Mouse (Mus musculus) hindbrain, embryonic 15.5 days (tissue): ENCODE data around the gene Nmb. TPM values are rescaled to one million over a fixed set of nuclear protein-coding genes. Genes with fewer than 3 reads are reported as not detected.

Experiments
- ATAC-seq: fragments of 200-750 bp; cut with Nextera tagmentation; 2 replicates; pipeline ENCODE4 v1.8.0; 2017; ENCODE audit warnings: low read depth, moderate number of reproducible peaks, moderate TSS enrichment; ENCODE audit not compliant: low FRiP score
- H3K27ac ChIP-seq: fragments of 300-500 bp; sonication (generic); replicated peaks from 2 replicates; pipeline ENCODE4 v1.5.1; 2015; ENCODE audit warnings: mild to moderate bottlenecking, inconsistent platforms
- H3K27me3 ChIP-seq: fragments of 300-500 bp; sonication (generic); 2 replicates; pipeline ENCODE4 v1.6.1; 2015; ENCODE audit warnings: control low read depth, inconsistent platforms
- H3K36me3 ChIP-seq: fragments of 300-500 bp; sonication (generic); 2 replicates; pipeline ENCODE4 v1.6.1; 2015; ENCODE audit warnings: control low read depth, inconsistent platforms
- H3K4me1 ChIP-seq: fragments of 300-500 bp; sonication (generic); replicated peaks from 2 replicates; pipeline ENCODE4 v1.6.1; 2015; ENCODE audit warnings: control low read depth, inconsistent platforms
- H3K4me2 ChIP-seq: fragments of 300-500 bp; sonication (generic); 2 replicates; pipeline ENCODE4 v1.6.1; 2015; ENCODE audit warnings: moderate library complexity, mild to moderate bottlenecking, inconsistent platforms
- H3K4me3 ChIP-seq: fragments of 300-500 bp; sonication (generic); 2 replicates; pipeline ENCODE4 v1.5.1; 2015; ENCODE audit warnings: mild to moderate bottlenecking, inconsistent platforms
- H3K9ac ChIP-seq: fragments of 300-500 bp; sonication (generic); 2 replicates; pipeline ENCODE4 v1.6.1; 2015; ENCODE audit warnings: inconsistent platforms
- H3K9me3 ChIP-seq: fragments of 300-500 bp; sonication (generic); 2 replicates; pipeline ENCODE4 v1.6.1; 2016; ENCODE audit warnings: control low read depth, inconsistent platforms
- WGBS: fragments of 180-500 bp; shearing (Covaris S2); methylation state at CpG from one replicate; pipeline ENCODE4 v1.1.7; 2015; 5-methylcytosine and 5-hydroxymethylcytosine counted together
- polyA plus RNA-seq: library from polyadenylated mRNA; unstranded; fragments of >200 nt; fragmentation: Nextera tagmentation; extraction: Ambion mirVana; gene quantifications from 2 replicates; pipeline ENCODE4 v1.2.1, GENCODE M21; 2015

Gene Nmb
- polyA plus RNA-seq, 1 experiment from 2014 or later = 10.2 TPM

- 83% methylated on average over 7 of the region's 7 CpGs for WGBS
- Histone ChIP-seq H3K36me3 (peaks cover 41% of the 10 kb centered on the region), H3K9ac (no peak overlapping the region), H3K4me3 (no peak overlapping the region), H3K9me3 (no peaks in the 10 kb centered on the region), H3K4me2 (no peak overlapping the region), H3K4me1 (0 out of 2 replicates have a peak, but pooled peaks cover 4% of the 10 kb centered on the region), H3K27me3 (no peaks in the 10 kb centered on the region), H3K27ac (no peak overlapping the region)
- no peak for ATAC-seq
These were observed 10.7 kb downstream of the Nmb start for GRCm38 (mm10) chr7:80894196-80894595.

GRCm38 (mm10) chr7:80893753-80894129 is 11.1 kb downstream of the Nmb start:
- no peaks in the 10 kb centered on the region for H3K9me3 ChIP-seq
- no peaks in the 10 kb centered on the region for H3K27me3 ChIP-seq
- peaks cover 8% of the 10 kb centered on the region; the same call in 1 of the 2 replicates for H3K4me1 ChIP-seq
- H3K9ac ChIP-seq = no peak overlapping the region
- no peak overlapping the region for H3K4me3 ChIP-seq
- peaks cover 41% of the 10 kb centered on the region for H3K36me3 ChIP-seq
- ATAC-seq = no peak
- 74% methylated on average over 6 of the region's 6 CpGs for WGBS
- H3K27ac ChIP-seq = no peak overlapping the region
- no peak overlapping the region for H3K4me2 ChIP-seq

DNA sequence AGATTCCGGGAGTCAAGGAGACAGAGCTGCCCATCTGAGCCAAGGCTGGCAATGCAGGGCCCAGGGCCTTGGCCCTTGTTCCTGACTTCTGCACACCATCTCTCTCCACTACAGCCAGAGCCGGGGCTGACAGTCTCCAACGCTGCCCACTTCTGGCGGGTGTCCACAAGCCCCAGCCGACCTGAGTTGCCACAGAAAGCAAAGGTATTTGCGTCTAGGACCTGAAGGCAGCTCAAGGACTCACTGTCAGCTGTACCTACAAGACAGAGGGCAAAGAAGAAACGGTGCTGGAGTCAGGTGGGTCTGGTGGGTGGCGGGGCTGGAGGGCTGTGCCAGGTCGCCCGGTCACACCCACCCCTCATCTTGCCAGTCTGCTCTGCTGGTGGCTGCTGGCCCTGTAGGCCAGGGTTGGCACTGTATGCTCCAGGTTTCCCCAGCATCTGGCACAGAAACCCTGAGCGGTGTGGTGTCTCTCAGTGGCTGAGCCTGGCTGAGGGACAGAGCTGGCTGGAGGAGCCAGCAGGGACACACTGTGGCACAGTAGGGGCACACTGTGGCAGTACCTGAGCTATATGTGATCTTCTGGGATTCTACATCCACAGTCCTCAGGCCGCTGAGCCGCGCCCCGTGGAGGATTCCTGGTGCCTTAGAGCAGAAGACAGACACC is 11.7 kb downstream of the Nmb start:
- no peak for ATAC-seq
- Histone ChIP-seq H3K4me1 (peaks cover 8% of the 10 kb centered on the region; the same call in 1 of the 2 replicates), H3K27ac (no peak overlapping the region), H3K4me3 (no peak overlapping the region), H3K9ac (no peak overlapping the region), H3K36me3 (peaks cover 41% of the 10 kb centered on the region), H3K27me3 (no peaks in the 10 kb centered on the region), H3K9me3 (no peaks in the 10 kb centered on the region), H3K4me2 (no peak overlapping the region)
- WGBS = 89% methylated on average over 15 of the region's 15 CpGs

DNA sequence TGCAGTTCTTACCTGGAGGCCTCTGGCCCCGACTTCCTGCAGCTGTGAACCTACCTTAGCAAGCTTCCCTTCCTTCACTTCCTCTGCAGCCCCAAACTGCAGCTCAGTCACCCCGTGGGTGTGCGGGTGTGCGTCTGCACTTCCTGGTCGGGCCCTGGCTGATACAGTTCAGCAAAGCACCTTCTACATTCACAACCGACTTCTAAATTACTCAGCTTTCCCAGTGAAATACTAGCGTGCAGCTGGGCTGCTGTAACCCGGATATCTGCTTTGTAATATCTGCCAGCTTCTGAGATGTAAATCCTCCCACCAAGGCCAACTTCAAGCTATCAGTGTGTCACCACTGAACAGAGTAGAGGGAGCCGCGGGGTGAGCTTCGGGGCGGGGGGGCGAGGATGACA is 15.0 kb downstream of the Nmb start:
- Histone ChIP-seq H3K9me3 (no peaks in the 10 kb centered on the region), H3K9ac (no peak overlapping the region), H3K4me3 (no peak overlapping the region), H3K36me3 (peaks cover 27% of the 10 kb centered on the region), H3K4me1 (peaks cover 8% of the 10 kb centered on the region; the same call in 1 of the 2 replicates), H3K4me2 (no peak overlapping the region), H3K27ac (peak overlapping the region; percentile 47), H3K27me3 (no peaks in the 10 kb centered on the region)
- ATAC-seq = no peak
- 81% methylated on average over 13 of the region's 13 CpGs for WGBS

DNA sequence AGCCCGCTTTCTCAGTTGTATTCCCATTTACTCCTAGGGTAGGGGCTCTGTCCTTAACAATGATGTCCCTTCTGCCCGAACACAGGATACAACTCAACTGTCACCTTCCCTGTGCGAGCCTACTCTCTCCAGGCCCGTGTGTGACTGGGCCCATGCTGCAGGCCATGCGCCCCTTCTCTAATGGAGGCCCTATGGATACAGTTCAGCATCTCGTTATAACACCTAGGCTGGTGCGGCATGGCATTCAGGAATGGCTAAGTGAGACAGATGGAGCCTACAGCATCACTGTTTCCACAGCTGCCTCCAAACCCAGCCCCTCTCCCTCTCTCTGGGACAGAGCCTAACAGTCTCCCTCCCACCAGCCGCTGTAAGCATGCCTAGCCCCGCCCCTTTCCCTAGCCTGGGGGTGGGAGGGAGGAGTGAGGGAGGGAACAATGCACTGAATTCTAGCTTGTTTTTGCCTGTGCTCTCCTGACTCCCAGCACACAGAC is 15.8 kb downstream of the Nmb start:
- H3K27me3 ChIP-seq = no peaks in the 10 kb centered on the region
- ATAC-seq = peak; percentile 78
- peak overlapping the region; percentile 47 for H3K27ac ChIP-seq
- no peak overlapping the region for H3K4me2 ChIP-seq
- H3K9ac ChIP-seq = no peak overlapping the region
- H3K4me3 ChIP-seq = no peak overlapping the region
- WGBS = 37% methylated on average over 9 of the region's 9 CpGs
- peaks cover 22% of the 10 kb centered on the region for H3K36me3 ChIP-seq
- peaks cover 8% of the 10 kb centered on the region; the same call in 1 of the 2 replicates for H3K4me1 ChIP-seq
- no peaks in the 10 kb centered on the region for H3K9me3 ChIP-seq

GRCm38 (mm10) chr7:80888595-80888994 is 16.3 kb downstream of the Nmb start:
- H3K27ac ChIP-seq = 0 out of 2 replicates have a peak overlapping the region, but pooled peaks have one; percentile 47

DNA sequence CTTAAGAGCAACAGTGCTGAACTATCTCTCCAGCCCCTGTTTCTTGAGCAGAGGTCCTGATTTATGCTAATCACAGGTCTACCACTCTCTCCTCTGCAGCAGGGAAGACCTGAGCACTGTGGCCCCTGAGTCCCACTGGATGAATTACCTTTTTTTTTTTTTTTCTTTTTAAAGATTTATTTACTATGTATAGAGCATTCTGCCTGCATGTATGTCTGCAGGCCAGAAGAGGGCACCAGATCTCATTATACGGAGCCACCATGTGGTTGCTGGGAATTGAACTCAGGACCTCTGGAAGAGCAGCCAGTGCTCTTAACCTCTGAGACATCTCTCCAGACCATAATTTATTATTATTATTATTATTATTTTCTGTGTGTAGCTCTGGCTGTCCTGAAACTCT is 19.2 kb downstream of the Nmb start:
- no peak overlapping the region for H3K4me2 ChIP-seq
- no peaks in the 10 kb centered on the region for H3K36me3 ChIP-seq
- no peaks in the 10 kb centered on the region for H3K9me3 ChIP-seq
- no peak overlapping the region for H3K4me3 ChIP-seq
- peaks cover 17% of the 10 kb centered on the region for H3K4me1 ChIP-seq
- no peak overlapping the region for H3K9ac ChIP-seq
- H3K27ac ChIP-seq = no peak overlapping the region
- H3K27me3 ChIP-seq = no peaks in the 10 kb centered on the region
- WGBS = 8% methylated on average over 1 of the region's 1 CpGs
- ATAC-seq = no peak

More at GRCm38 (mm10) chr7:80888595-80888994, 16.3 kb downstream of the Nmb start:
- H3K4me1 ChIP-seq = peaks cover 8% of the 10 kb centered on the region; the same call in 1 of the 2 replicates
- H3K9me3 ChIP-seq = no peaks in the 10 kb centered on the region
- no peak overlapping the region for H3K9ac ChIP-seq
- H3K27me3 ChIP-seq = no peaks in the 10 kb centered on the region
- no peak; the same call in 1 of the 2 replicates for ATAC-seq
- peaks cover 21% of the 10 kb centered on the region for H3K36me3 ChIP-seq
- no peak overlapping the region for H3K4me2 ChIP-seq
- WGBS = 66% methylated on average over 7 of the region's 7 CpGs
- H3K4me3 ChIP-seq = no peak overlapping the region

DNA sequence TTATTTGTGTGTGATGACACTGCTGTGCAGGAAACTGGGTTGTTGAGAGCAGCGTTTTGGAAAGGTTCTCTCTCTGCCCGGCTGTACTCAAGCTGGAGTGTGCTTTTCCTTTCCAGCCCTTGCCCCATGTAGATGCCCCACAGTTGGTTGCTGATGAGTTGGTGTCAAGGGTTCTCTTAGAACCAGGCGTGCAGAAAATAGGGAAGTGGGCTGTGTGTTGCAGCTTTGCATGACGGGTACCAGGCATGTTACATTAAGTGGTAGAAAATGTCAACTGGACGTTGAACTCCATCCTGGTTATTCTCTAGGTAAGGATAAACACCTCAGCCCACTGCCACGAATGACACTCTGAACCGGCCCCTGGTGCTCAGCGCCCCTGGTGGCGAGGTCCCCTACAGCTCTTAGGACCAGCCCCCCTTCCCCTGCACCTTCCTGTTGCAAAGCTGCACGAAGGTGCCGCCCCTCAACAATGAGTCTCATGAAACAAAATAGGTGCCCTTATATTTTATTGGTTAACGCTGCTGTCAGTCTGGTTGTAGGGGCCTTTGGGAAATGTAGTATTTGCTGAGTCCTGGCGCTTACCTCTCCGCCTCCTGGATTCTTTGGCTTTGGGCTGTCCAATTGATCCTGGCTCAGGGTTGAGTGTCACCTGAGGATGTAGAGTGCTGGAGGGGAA is 21.9 kb downstream of the Nmb start:
- peak; percentile 82 for ATAC-seq
- Histone ChIP-seq H3K9ac (no peak overlapping the region), H3K4me1 (peaks cover 9% of the 10 kb centered on the region), H3K4me3 (peak overlapping the region; percentile 24), H3K27me3 (no peaks in the 10 kb centered on the region), H3K9me3 (no peaks in the 10 kb centered on the region), H3K36me3 (peaks cover 2% of the 10 kb centered on the region; the same call in 1 of the 2 replicates), H3K4me2 (peak overlapping the region; percentile 54), H3K27ac (no peak overlapping the region)
- WGBS = 27% methylated on average over 14 of the region's 14 CpGs

- H3K27ac ChIP-seq = no peak overlapping the region
- H3K36me3 ChIP-seq = peaks cover 42% of the 10 kb centered on the region
- H3K4me2 ChIP-seq = no peak overlapping the region
- WGBS = 33% methylated on average over 37 of the region's 37 CpGs
- H3K9ac ChIP-seq = no peak overlapping the region
- H3K27me3 ChIP-seq = no peaks in the 10 kb centered on the region
- no peaks in the 10 kb centered on the region for H3K4me1 ChIP-seq
- no peak overlapping the region for H3K4me3 ChIP-seq
- no peak for ATAC-seq
- H3K9me3 ChIP-seq = no peaks in the 10 kb centered on the region
These were observed 29.1 kb downstream of the Nmb start for GRCm38 (mm10) chr7:80875727-80876126.

DNA sequence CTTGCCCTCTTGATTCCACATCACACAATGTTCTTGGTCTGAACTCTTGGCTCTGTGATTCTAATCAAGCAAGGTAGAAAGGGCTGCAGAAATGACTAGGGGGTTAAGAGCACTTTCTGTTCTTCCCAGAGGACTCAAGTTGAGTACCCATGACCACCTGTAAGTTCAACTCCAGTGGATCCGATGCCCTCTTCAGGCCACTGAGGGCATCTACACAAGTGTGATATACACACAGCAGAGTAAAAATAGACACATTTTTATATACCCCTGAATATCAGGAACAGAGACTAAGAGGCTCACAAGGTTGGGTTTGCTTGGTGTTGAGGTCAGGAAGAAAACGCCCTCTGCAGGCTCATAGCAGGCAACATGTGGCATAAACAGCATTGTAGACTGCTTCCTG is 31.2 kb downstream of the Nmb start:
- ATAC-seq = no peak
- 94% methylated on average over 2 of the region's 2 CpGs for WGBS
- H3K4me2 ChIP-seq = no peak overlapping the region
- H3K27me3 ChIP-seq = no peaks in the 10 kb centered on the region
- no peak overlapping the region for H3K9ac ChIP-seq
- no peaks in the 10 kb centered on the region for H3K4me1 ChIP-seq
- peaks cover 61% of the 10 kb centered on the region for H3K36me3 ChIP-seq
- H3K9me3 ChIP-seq = no peaks in the 10 kb centered on the region
- no peak overlapping the region for H3K27ac ChIP-seq
- H3K4me3 ChIP-seq = no peak overlapping the region

- no peak overlapping the region for H3K9ac ChIP-seq
- no peak overlapping the region for H3K27ac ChIP-seq
- H3K9me3 ChIP-seq = no peaks in the 10 kb centered on the region
- ATAC-seq = no peak
- H3K4me3 ChIP-seq = no peak overlapping the region
- H3K4me2 ChIP-seq = no peak overlapping the region
- H3K4me1 ChIP-seq = no peaks in the 10 kb centered on the region
- H3K27me3 ChIP-seq = no peaks in the 10 kb centered on the region
- H3K36me3 ChIP-seq = peaks cover 66% of the 10 kb centered on the region
- 79% methylated on average over 5 of the region's 5 CpGs for WGBS
These were observed 31.8 kb downstream of the Nmb start for GRCm38 (mm10) chr7:80873038-80873437.

DNA sequence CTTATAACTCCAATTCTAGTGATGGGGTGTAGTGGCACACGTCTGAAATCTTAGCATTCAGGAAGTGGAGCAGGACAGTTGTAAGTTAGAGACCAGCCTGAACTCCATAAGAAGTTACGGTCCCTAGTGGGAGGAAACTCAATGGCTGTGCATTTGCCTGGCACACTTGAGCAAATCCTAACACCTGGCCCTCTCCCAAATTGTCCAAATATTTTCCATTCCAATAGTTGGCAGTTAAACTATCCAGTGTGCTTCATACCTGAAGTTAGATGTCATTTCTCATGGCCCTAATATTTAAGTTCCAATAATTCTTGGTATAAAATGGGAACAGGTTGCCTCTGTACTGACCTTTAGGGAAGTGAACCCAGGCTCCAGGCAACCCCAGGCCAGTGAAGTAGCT is 36.2 kb downstream of the Nmb start:
- no peaks in the 10 kb centered on the region for H3K27me3 ChIP-seq
- ATAC-seq = no peak
- H3K9ac ChIP-seq = no peak overlapping the region
- no peak overlapping the region for H3K4me3 ChIP-seq
- H3K9me3 ChIP-seq = no peaks in the 10 kb centered on the region
- peaks cover 27% of the 10 kb centered on the region for H3K4me1 ChIP-seq
- no peak overlapping the region for H3K27ac ChIP-seq
- H3K36me3 ChIP-seq = peaks cover 80% of the 10 kb centered on the region
- WGBS = 97% methylated on average over 2 of the region's 2 CpGs
- no peak overlapping the region for H3K4me2 ChIP-seq
